Mouse (Mus musculus) lung, postnatal 0 days (tissue): ENCODE results near the gene Rsc1a1. TPM values are rescaled to one million over a fixed set of nuclear protein-coding genes. Genes with fewer than 3 reads are reported as not detected.

Experiments
- ATAC-seq: fragments of 200-750 bp; cut with Nextera tagmentation; 2 replicates; pipeline ENCODE4 v1.8.0; 2017; ENCODE audit warnings: moderate library complexity
- DNase-seq: peaks from one replicate; pipeline ENCODE4 v3.0.0-alpha.2; 2016; ENCODE audit warnings: low spot score
- H3K27ac ChIP-seq: fragments of 300-500 bp; sonication (generic); 2 replicates; pipeline ENCODE4 v1.5.1; 2014; ENCODE audit warnings: antibody characterized with exemption, mild to moderate bottlenecking, low read length, mixed read lengths
- H3K27me3 ChIP-seq: fragments of 300-500 bp; sonication (generic); replicated peaks from 2 replicates; pipeline ENCODE4 v1.6.1; 2014; ENCODE audit warnings: low read length, mixed read lengths; ENCODE audit not compliant: insufficient read depth
- H3K36me3 ChIP-seq: fragments of 300-500 bp; sonication (generic); 2 replicates; pipeline ENCODE4 v1.6.1; 2014; ENCODE audit warnings: low read length, mixed read lengths; ENCODE audit not compliant: insufficient read depth
- H3K4me1 ChIP-seq: fragments of 300-500 bp; sonication (generic); 2 replicates; pipeline ENCODE4 v1.6.1; 2014; ENCODE audit warnings: antibody characterized with exemption, low read depth, low read length, mixed read lengths; ENCODE audit not compliant: insufficient read depth
- H3K4me2 ChIP-seq: fragments of 300-500 bp; sonication (generic); replicated peaks from 2 replicates; pipeline ENCODE4 v1.6.1; 2014; ENCODE audit warnings: low read depth, mild to moderate bottlenecking, low read length, moderate library complexity, mixed read lengths
- H3K4me3 ChIP-seq: fragments of 300-500 bp; sonication (generic); 2 replicates; pipeline ENCODE4 v1.5.1; 2014; ENCODE audit warnings: low read depth, low read length
- H3K9ac ChIP-seq: fragments of 300-500 bp; sonication (generic); replicated peaks from 2 replicates; pipeline ENCODE4 v1.6.1; 2014; ENCODE audit warnings: low read depth, mild to moderate bottlenecking
- H3K9me3 ChIP-seq: fragments of 300-500 bp; sonication (generic); 2 replicates; pipeline ENCODE4 v1.6.1; 2016; ENCODE audit warnings: low read length, mixed read lengths
- CTCF ChIP-seq: IDR thresholded peaks from 2 replicates; pipeline ENCODE4 v1.5.1; 2016; ENCODE audit warnings: antibody characterized with exemption, mild to moderate bottlenecking
- EP300 ChIP-seq: IDR thresholded peaks from 2 replicates; pipeline ENCODE4 v1.6.1; 2016; ENCODE audit warnings: antibody characterized with exemption, mild to moderate bottlenecking, control low read depth
- WGBS: fragments of 180-500 bp; shearing (Covaris S2); extraction: QIAGEN DNeasy Blood & Tissue Kit; methylation state at CpG from one replicate; pipeline ENCODE4 v1.1.7; 2014; 5-methylcytosine and 5-hydroxymethylcytosine counted together
- polyA plus RNA-seq: library from polyadenylated mRNA; unstranded; fragments of >200 nt; fragmentation: Nextera tagmentation; extraction: Ambion mirVana; gene quantifications from 2 replicates; pipeline ENCODE4 v1.2.1, GENCODE M21; 2015

Gene Rsc1a1
- polyA plus RNA-seq, 1 experiment from 2014 or later: not detected

DNA sequence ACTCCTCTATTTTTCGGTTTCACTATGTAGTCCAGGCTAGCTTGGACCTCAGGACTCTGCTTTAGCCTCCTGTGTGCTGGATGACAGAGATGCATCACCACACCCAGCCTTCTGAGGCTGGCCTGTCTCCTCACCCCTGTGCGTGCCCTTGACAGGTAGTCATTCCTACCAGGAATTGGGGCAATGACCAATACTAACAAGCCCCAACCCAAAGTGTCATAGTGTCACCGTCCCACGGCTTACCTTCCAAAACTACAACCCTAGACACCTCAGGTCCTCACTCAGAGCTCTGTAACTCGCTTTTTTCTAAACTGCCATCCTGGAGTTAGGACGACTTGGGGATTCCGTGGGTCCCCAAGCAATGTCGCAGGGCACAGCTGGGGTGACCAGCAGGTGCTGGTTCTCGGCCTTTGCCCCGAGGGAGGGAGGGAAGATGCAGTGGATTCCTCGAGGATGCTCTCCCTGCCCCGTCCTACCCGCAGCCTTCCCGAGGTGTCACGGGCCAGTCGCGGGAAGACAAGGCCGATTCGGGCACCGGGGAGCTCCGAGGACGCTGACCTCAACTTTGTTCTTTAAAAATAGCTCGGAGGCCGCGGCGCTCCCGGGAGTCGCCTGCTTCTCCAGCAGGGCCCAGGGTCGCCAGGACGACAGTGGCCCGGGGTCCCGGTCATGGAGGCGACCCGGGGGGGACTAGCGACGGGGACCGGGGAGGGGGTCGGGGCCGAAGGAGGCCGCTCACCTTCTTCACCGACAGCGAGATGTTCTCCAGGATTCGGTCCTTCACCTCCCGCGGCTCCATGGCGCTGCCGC is 22.1 kb downstream of the Rsc1a1 start:
- peak; percentile 40 for DNase-seq
- peak; percentile 24 for ATAC-seq
- 4% methylated on average over 36 of the region's 47 CpGs for WGBS
- Histone ChIP-seq H3K27ac (peak overlapping the region; percentile 86), H3K27me3 (no peaks in the 10 kb centered on the region), H3K36me3 (no peaks in the 10 kb centered on the region), H3K9me3 (no peaks in the 10 kb centered on the region), H3K9ac (peak overlapping the region; percentile 88), H3K4me3 (peak overlapping the region; percentile 80), H3K4me1 (peaks cover 16% of the 10 kb centered on the region), H3K4me2 (peak overlapping the region; percentile 86)
- TF ChIP-seq CTCF (no peak), EP300 (no peak)

DNA sequence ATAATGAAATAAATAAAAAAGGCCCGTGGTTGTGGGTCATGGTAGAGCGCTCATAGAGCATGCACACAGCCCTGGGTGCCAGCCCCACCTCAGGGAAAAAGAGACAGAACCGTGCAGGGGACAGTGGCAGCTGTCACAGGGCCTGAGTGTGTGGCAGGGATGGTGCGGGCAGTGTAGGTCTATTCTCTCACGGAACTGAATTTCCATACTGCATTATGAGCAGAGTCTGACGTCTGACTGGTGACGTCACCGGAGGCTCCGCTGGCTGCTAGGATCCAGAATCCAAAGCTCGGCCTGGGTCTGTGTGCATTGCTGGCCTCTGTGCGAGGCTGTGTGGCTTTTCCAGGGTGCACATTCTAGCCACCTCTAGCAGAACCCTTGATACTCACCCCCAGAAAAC is 24.5 kb downstream of the Rsc1a1 start:
- H3K36me3 ChIP-seq: no peaks in the 10 kb centered on the region
- TF ChIP-seq EP300: no peak
- no peak for TF ChIP-seq CTCF
- ATAC-seq (no peak), DNase-seq (no peak)
- peaks cover 24% of the 10 kb centered on the region for H3K4me1 ChIP-seq
- no peak overlapping the region for H3K9ac ChIP-seq
- H3K9me3 ChIP-seq: no peaks in the 10 kb centered on the region
- H3K4me2 ChIP-seq: no peak overlapping the region
- H3K4me3 ChIP-seq: no peak overlapping the region
- H3K27ac ChIP-seq: no peak overlapping the region
- WGBS: 91% methylated on average over 11 of the region's 11 CpGs
- no peaks in the 10 kb centered on the region for H3K27me3 ChIP-seq

DNA sequence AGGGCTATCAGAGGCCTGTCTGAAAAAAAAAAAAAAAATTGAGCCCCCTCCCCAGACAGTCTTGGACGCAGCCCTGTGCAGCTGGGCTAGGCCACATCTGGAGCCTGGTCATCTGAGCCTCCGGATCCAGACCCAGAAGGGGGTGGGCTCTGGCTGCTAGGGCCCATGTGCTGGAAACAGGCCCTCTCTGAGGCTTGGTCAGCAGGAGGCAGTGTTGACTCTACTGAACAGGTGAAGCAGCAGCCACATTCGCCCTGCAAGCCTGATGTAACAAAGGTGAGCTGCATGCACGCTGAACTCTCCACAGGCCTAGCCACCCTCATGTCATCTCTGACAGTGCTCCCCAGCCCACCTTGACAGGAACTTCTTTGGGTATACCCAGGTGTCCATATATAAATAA is 25.7 kb downstream of the Rsc1a1 start:
- DNase-seq (no peak), ATAC-seq (no peak)
- Histone ChIP-seq H3K4me2 (no peak overlapping the region), H3K4me1 (peaks cover 20% of the 10 kb centered on the region), H3K27me3 (no peaks in the 10 kb centered on the region), H3K27ac (no peak overlapping the region), H3K9ac (no peak overlapping the region), H3K4me3 (no peak overlapping the region), H3K9me3 (no peaks in the 10 kb centered on the region), H3K36me3 (no peaks in the 10 kb centered on the region)
- WGBS: 81% methylated on average over 4 of the region's 4 CpGs
- TF ChIP-seq CTCF (peak; percentile 51), EP300 (no peak)

DNA sequence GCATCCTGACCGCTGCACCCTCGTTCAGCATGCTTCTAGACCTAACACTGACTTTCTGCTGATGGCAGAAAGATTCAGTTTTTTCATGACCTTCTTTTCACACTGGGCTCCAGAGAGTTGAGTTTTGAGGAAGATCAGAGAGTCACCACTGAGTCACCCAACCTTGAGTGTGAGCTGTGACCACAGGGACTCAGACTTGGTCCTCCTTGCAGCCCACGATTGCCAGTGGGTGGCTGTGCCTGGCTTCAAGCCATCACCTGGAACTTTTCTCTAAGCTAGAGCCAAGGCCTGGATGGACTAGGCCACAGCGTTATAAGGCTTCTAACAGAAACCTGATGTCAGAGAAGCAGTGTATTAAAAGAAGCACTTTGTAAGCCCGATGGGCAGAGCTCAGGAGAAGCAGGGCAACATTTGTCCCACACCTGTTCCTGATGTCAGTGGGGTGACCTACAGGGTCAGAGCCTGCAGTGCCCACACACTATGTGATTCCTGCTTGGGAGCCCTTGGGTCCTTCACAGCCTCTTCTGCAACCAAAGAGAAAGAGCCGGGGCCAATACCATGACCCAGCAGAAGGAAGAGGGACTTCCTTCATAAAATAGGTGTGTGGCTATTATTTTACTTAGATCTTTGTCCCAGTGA is 26.4 kb downstream of the Rsc1a1 start:
- DNase-seq (no peak), ATAC-seq (no peak)
- Histone ChIP-seq H3K4me2 (no peak overlapping the region), H3K27me3 (no peaks in the 10 kb centered on the region), H3K4me3 (no peak overlapping the region), H3K9ac (no peak overlapping the region), H3K4me1 (peaks cover 15% of the 10 kb centered on the region), H3K27ac (no peak overlapping the region), H3K9me3 (no peaks in the 10 kb centered on the region), H3K36me3 (no peaks in the 10 kb centered on the region)
- TF ChIP-seq CTCF: no peak
- no peak for TF ChIP-seq EP300
- 89% methylated on average over 6 of the region's 6 CpGs for WGBS

DNA sequence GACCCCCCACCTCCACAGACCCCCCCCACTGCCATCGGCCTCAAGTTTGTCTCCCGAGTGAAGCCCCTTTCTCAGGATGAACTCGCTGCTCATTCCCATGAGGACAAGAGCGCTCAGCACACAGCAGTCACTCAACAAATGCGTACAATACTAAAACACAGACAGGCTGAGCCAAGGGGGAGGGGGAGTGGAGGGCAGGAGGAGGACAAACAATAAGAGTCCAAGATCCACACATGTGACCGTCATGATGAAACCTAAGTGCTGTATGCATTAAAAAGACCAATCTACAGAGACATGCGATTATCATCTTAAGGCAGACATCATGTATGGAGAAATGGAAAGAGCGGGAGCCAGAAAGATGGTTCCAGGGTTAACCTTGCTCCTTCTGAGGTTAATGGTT is 28.5 kb downstream of the Rsc1a1 start:
- Histone ChIP-seq H3K9me3 (no peaks in the 10 kb centered on the region), H3K27me3 (no peaks in the 10 kb centered on the region), H3K4me1 (peaks cover 8% of the 10 kb centered on the region; the same call in 1 of the 2 replicates), H3K9ac (no peak overlapping the region), H3K27ac (peak overlapping the region; percentile 16; the same call in 1 of the 2 replicates), H3K36me3 (no peaks in the 10 kb centered on the region), H3K4me2 (no peak overlapping the region), H3K4me3 (no peak overlapping the region)
- TF ChIP-seq CTCF (no peak), EP300 (no peak)
- ATAC-seq (no peak), DNase-seq (peak; percentile 17)
- WGBS: 74% methylated on average over 8 of the region's 8 CpGs

DNA sequence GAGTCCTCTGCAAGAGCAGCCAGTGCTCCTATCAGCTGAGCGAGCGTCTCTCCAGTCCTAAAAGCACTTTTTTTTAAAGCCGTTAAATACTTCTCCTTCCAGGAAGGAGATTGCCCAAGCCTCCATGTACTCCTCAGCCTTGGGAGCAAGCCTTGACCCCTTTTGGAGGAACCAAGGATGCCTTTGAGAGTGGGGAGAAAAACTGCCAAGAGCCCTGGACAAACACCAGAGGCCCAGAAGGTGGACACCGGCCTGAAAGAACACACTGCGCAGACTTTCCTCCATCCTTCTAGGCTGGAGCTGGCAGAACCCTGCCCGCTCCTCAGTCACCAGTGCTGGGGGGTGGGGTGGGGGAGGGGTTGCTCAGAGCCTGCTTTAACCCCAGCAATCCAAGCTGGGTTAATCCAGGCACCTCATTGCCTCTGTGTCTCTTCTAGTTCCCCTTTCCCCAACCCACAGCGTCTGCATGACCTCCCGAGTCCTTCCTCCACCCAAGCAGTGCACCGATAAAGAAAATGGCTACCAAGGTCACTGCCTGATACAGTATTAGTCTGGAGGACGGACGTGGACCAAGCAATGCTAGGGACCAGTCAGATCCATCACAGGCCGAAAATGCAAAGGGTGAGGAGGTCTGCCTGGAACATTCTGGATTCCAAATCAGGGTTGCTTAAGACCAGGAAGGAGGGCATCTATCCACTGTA is 29.3 kb downstream of the Rsc1a1 start:
- TF ChIP-seq EP300 (peak; percentile 35; the same call in 1 of the 2 replicates), CTCF (no peak)
- no peak overlapping the region for H3K4me3 ChIP-seq
- H3K4me2 ChIP-seq: no peak overlapping the region
- H3K27ac ChIP-seq: peak overlapping the region; percentile 38; the same call in 1 of the 2 replicates
- H3K4me1 ChIP-seq: peaks cover 8% of the 10 kb centered on the region; the same call in 1 of the 2 replicates
- 56% methylated on average over 12 of the region's 12 CpGs for WGBS
- H3K27me3 ChIP-seq: no peaks in the 10 kb centered on the region
- H3K9ac ChIP-seq: no peak overlapping the region
- ATAC-seq (peak; percentile 60), DNase-seq (peak; percentile 87)
- no peaks in the 10 kb centered on the region for H3K9me3 ChIP-seq
- H3K36me3 ChIP-seq: no peaks in the 10 kb centered on the region
